Mouse (Mus musculus) c-Kit-positive CD71-negative TER-119-negative erythroid progenitor cells, embryonic 14.5 days (primary cell): ENCODE measurements around the gene Rtl10.

ENCODE experiments used
- DNase-seq: peaks from one replicate; pipeline ENCODE4 v3.0.0-alpha.2; 2013; ENCODE audit warnings: low read depth

Gene Rtl10

DNA sequence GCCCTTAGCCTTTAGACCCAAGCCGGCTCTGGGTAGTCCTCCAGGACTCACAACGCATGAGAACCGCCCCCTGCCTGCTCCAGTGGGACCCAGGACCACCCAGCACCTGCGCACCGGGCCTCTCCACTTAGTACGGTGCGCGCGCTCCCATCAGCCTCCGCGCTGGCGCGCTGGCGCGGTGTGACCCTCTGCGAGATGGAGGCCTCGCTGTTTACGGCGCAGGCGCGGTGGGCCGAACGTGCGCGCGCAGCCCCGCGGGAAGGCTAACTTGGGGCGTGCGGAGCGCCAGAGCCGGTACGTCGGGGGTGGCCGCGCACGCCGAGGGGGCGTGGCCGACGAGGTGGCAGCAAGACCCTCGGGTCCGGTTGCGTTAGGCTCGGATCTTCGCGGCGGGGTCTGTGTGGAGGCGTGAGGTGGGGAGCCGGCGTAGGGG lies at the start of gene Rtl10, which contains the start of gene Gnb1l:
Rtl10 (plus strand) TSS at position 344 of the 433 bp plus-strand sequence.
Gnb1l (plus strand) TSS at position 156 of the 433 bp plus-strand sequence.
- DNase-seq: peak; percentile 92

DNA sequence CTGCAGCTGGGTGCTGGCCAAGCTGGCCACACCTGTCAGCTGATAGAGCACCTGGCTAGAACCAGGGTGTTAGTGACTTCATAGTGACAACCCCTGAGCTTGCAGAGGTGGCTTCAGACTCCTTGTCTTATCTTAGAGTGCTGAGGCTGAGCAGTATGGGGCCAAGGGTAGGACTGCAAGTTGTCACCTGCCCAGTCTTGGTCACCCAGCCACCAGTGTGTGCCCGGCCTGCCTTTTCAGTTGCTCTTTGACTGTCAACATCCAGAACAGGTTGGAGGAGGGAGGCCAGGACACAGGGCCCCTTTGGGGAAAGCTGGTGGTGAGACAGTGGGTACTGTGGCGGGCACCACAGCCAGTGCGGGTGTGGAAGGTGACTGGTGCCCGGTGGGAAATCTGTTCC lies 49.7 kb upstream of the Rtl10 start:
- DNase-seq: no peak

DNA sequence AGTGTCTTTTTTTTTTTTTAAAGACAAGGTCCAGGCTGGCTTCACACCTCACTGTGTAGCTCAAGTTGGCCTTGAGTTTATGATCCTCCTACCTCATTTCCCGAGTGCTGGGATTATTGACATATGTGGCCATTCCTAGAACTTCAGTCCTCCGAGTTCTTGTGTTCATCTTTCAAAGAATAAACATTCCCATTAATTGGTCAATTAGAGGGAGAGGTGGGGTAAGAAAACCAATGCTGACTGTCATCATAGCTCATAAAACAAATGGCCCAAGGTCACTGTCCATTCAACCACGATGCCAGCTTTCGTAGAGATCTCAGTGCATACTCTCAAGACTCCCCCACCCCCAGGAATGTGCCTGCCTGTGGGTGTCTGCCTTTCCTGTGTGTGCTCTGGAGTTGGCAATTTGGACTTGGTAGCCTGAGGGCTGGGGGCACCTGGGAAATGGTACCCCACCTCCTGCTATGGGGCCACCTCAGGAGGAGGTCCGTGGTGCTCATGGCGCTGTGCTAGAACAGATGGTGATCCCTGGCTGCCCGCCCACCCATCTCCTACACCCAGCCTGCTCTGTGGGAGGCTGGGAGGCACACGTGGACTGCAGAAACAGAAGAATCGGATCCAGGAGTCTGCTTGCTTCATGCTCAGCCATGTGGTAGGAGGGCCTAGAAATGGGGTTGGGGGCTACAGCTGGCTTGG lies 47.1 kb upstream of the Rtl10 start:
- no peak for DNase-seq

DNA sequence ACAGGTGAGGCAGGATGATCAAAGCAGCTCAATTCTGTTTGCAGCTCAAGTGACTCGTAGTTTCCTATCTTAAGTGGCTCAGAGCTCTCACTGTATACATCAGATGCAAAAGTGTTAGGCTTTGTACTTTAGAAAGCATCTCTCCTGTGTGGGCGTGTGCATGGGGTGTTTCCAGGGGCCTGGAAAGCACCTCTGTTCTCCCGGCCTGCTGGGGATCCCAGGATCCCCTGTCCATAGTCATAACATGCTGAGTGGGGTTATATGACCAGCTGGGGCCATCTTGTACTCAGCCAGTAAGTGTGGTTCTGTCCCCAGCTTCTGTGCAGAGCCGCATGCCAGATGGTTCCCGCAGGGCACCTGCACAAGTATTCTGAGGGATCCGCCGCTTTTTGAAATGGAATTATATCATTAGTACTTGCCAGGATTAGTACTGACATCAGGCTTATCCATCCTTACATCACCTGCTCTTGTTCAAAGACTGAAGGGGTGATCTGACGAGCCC lies 46.3 kb upstream of the Rtl10 start:
- no peak for DNase-seq

DNA sequence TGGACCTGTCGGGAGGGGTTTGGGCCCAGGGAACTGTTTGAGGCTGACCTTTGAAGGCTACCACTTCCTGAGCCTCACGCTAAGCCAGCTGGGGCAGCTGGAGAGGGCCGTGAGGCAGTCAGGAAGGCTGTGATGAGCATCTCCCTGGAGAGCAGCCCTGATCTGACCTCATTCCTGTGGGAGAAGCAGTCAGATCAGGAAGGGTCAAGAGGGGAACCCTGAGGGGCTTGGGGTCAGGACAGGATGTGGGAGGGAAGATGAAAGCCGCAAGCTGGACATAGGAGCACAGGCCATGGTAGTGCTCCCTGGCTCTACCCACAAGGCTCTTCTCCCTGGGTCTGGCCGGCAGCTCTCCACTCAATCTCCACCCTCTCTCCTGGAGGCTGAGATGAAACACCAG lies 44.9 kb upstream of the Rtl10 start:
- DNase-seq: no peak

- DNase-seq: no peak
Observed at GRCm38 (mm10) chr16:18455407-18455806, 43.3 kb upstream of the Rtl10 start.

- DNase-seq: no peak
Observed at GRCm38 (mm10) chr16:18458661-18459060, 40.0 kb upstream of the Rtl10 start.

DNA sequence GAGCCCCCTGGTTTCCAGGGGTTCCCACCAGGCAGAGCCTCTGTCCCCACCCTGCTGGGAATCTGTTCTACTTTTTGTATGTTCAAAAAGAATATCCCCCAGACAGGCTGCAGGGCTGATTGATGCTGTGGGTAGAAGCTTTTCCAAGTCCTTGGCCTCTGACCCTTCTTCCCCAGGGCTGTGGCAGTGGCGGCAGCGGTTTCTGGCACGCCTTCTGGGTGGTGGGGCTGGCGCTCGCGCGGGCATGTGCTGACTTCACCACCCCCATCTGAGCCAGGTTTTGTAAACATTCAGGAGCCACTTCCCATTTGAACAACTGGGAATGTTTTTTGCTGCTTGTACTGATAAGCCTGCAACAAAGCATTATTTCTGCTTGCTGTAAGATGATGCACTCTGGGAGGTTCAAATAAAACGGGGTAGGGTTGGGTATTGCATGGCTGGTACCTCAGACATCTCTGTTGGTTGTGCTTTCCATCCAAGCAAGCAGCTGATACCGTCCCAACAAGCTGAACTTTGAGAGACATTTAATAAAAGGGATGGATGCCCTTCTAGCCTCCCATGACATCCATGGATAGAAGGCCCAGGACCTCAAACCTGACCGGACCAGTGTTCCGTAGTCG lies 39.3 kb upstream of the Rtl10 start:
- no peak for DNase-seq

DNA sequence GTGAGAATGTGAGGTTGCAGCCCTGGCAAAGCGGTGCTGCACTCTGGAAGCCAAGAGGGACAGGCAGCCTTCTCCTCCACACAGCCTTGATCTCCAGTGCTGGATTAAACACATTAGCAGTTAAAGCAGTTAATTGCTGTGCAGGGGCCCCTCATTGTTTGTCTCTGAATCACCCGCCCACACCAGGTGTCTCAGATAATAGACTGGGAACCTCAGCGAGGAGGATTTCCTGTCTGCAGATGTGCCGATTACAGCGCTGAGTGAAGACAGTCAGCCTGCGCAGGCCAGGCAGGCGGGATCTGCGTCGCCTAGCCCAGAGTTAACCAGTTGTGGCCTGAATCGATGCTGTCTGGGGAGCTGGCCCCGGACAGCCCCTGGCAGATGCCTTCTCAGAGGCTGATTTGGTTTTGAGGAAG lies 38.7 kb upstream of the Rtl10 start:
- DNase-seq: peak; percentile 70

- DNase-seq: no peak
Observed at GRCm38 (mm10) chr16:18460826-18461225, 37.9 kb upstream of the Rtl10 start.

GRCm38 (mm10) chr16:18462031-18462430 lies 36.7 kb upstream of the Rtl10 start:
- no peak for DNase-seq

- no peak for DNase-seq
Observed at GRCm38 (mm10) chr16:18462598-18462997, 36.1 kb upstream of the Rtl10 start.

GRCm38 (mm10) chr16:18464271-18464670 lies 34.4 kb upstream of the Rtl10 start:
- DNase-seq: no peak

- DNase-seq: no peak
Observed at GRCm38 (mm10) chr16:18470829-18471228, 27.9 kb upstream of the Rtl10 start.

GRCm38 (mm10) chr16:18471381-18471955 lies 27.2 kb upstream of the Rtl10 start:
- no peak for DNase-seq

DNA sequence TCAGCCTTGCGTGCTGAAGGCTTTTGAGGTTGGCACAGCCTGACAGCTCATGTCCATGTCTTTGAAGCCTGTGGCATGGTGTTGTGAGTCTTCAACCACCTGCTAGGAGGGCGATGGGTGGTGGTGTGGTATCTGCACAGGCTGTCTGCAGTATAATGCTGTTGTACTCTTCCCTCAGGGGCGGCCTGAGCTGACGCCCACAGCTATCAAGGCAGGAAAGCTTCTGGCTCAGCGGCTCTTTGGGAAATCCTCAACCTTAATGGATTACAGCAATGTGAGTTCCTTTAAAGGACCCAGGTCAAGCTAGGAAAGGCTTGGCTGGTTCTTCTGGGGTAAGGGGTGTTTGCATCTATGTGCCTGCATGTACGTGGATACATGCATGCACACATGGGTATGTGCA lies 26.7 kb upstream of the Rtl10 start:
- no peak for DNase-seq

DNA sequence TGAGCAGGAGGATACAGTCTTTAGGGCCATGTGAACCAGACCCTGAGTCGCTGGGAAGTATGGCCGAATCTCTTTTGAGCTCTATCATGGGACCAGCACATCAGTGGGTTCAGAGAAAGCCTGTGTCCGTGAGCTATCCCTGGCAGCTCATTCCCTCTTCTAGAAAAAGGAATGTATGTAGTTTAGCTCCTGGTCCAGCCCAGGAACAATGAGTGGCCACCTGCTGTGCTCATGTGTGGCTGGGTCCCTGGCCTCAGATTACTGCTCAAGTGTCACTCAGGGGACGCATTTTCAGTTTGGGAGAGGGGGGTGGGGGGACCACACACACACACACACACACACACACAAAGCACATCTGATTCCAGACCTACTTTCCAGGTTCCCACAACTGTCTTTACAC lies 26.3 kb upstream of the Rtl10 start:
- DNase-seq: no peak

GRCm38 (mm10) chr16:18472976-18473375 lies 25.7 kb upstream of the Rtl10 start:
- DNase-seq: no peak

GRCm38 (mm10) chr16:18474021-18474420 lies 24.7 kb upstream of the Rtl10 start:
- DNase-seq: no peak

DNA sequence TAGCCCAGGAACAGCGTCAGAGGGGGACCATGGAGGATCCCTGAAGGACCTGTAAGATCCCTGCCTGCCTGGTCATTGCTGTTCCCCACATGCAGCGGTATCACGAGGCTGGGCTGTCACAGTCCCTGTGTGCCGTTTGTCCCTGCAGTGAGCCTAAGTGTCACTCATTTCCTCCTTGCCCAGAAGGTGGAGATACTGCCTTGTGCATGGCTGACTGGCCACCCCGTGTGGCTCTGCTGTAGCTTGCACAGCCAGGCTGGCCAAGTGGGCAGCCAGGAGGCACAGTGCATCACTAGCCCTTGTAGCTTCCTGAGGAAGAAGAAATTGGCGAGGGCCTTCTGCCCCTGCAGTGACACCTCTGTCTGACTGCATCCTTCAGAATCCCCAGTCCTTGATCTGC lies 20.7 kb upstream of the Rtl10 start:
- DNase-seq: no peak

GRCm38 (mm10) chr16:18479667-18480066 lies 19.0 kb upstream of the Rtl10 start:
- no peak for DNase-seq

GRCm38 (mm10) chr16:18480933-18481485 lies 17.7 kb upstream of the Rtl10 start:
- no peak for DNase-seq

GRCm38 (mm10) chr16:18482431-18482830 lies 16.3 kb upstream of the Rtl10 start:
- no peak for DNase-seq
